In the genomic region with DNA sequence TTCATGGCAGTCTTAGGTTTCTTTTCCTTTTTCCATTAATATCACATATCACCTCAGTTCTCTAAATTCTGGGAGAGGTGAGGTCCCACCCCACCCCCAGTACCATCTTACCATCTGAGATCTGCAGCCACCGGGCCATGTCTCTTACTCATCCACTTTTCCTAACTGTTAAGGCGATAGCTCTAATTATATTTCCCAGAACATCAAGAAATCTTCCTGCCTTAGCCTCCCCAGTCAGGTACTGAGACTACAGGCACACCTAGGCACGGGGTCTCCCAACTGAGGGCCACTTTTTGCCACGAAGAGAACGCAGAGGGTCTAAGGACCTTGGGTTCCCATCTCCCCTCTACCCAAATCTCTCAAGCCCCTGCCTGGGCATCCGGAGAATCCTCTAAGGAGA, we compare ENCODE assay signal across 8 mouse cellular contexts. TPM values are rescaled to one million over a fixed set of nuclear protein-coding genes. Genes with fewer than 3 reads are reported as not detected.
DNase-seq lines count a peak whose midpoint lies in the region; ATAC-seq lines count a peak whose summit lies in the region.

No protein-coding gene starts in this region.

- H3K4me2 ChIP-seq in heart, embryonic 16.5 days (ENCODE audit: low read depth, low read length) = peak overlapping the region; percentile 92
- peak overlapping the region; percentile 58 for H3K4me2 ChIP-seq in embryonic facial prominence, embryonic 12.5 days (replicated peaks)
- peak overlapping the region; percentile 88 for H3K4me2 ChIP-seq in intestine, embryonic 15.5 days (replicated peaks)
- H3K4me2 ChIP-seq in midbrain, embryonic 13.5 days (replicated peaks) = peak overlapping the region; percentile 78

- H3K27me3 ChIP-seq in heart, embryonic 16.5 days (ENCODE audit: control insufficient read depth, insufficient read depth, low read length) = no peaks in the 10 kb centered on the region
- H3K27me3 ChIP-seq in embryonic facial prominence, embryonic 12.5 days = no peaks in the 10 kb centered on the region
- H3K27me3 ChIP-seq in intestine, embryonic 15.5 days (replicated peaks) = no peaks in the 10 kb centered on the region
- no peaks in the 10 kb centered on the region for H3K27me3 ChIP-seq in midbrain, embryonic 13.5 days

- no peak overlapping the region for H3K27ac ChIP-seq in heart, embryonic 16.5 days (ENCODE audit: low read length)
- no peak overlapping the region for H3K27ac ChIP-seq in embryonic facial prominence, embryonic 12.5 days
- no peak overlapping the region for H3K27ac ChIP-seq in intestine, embryonic 15.5 days
- H3K27ac ChIP-seq in midbrain, embryonic 13.5 days = no peak overlapping the region

- H3K9me3 ChIP-seq in heart, embryonic 16.5 days (replicated peaks; ENCODE audit: control insufficient read depth, low read length) = no peaks in the 10 kb centered on the region
- H3K9me3 ChIP-seq in embryonic facial prominence, embryonic 12.5 days = no peaks in the 10 kb centered on the region
- no peaks in the 10 kb centered on the region for H3K9me3 ChIP-seq in intestine, embryonic 15.5 days
- H3K9me3 ChIP-seq in midbrain, embryonic 13.5 days = no peaks in the 10 kb centered on the region

- H3K4me3 ChIP-seq in heart, embryonic 16.5 days (ENCODE audit: low read length) = peak overlapping the region; percentile 41
- peak overlapping the region; percentile 25; the same call in 1 of the 2 replicates for H3K4me3 ChIP-seq in embryonic facial prominence, embryonic 12.5 days
- no peak overlapping the region for H3K4me3 ChIP-seq in intestine, embryonic 15.5 days (replicated peaks)
- H3K4me3 ChIP-seq in midbrain, embryonic 13.5 days (replicated peaks) = no peak overlapping the region

- 70% methylated on average over 6 of the region's 6 CpGs for WGBS in heart, embryonic 16.5 days
- WGBS in embryonic facial prominence, embryonic 12.5 days = 80% methylated on average over 6 of the region's 6 CpGs
- 73% methylated on average over 6 of the region's 6 CpGs for WGBS in intestine, embryonic 15.5 days
- WGBS in midbrain, embryonic 13.5 days = 82% methylated on average over 6 of the region's 6 CpGs

- DNase-seq in heart, adult 8-10 months (ENCODE audit: low spot score) = no peak
- no peak for DNase-seq in adrenal gland, postnatal 14 days
- DNase-seq in embryo, embryonic 10.5 days (ENCODE audit: low spot score) = no peak
- DNase-seq in gastrocnemius, adult 18-20 months (ENCODE audit: low spot score) = no peak

- ATAC-seq in heart, embryonic 16.5 days (replicated peaks; ENCODE audit: extremely low read depth, insufficient read depth, low FRiP score) = no peak
- ATAC-seq in embryonic facial prominence, embryonic 12.5 days (ENCODE audit: insufficient number of reproducible peaks, insufficient read depth, low FRiP score, low TSS enrichment) = no peak
- no peak for ATAC-seq in intestine, embryonic 15.5 days
- no peak for ATAC-seq in midbrain, embryonic 13.5 days

- H3K4me1 ChIP-seq in heart, embryonic 16.5 days (ENCODE audit: control insufficient read depth, insufficient read depth, low read length) = peaks cover 15% of the 10 kb centered on the region
- H3K4me1 ChIP-seq in embryonic facial prominence, embryonic 12.5 days = no peaks in the 10 kb centered on the region
- peaks cover 13% of the 10 kb centered on the region for H3K4me1 ChIP-seq in intestine, embryonic 15.5 days (replicated peaks)
- H3K4me1 ChIP-seq in midbrain, embryonic 13.5 days (replicated peaks) = peaks cover 11% of the 10 kb centered on the region

- H3K36me3 ChIP-seq in heart, embryonic 16.5 days (ENCODE audit: control insufficient read depth, insufficient read depth) = peaks cover 3% of the 10 kb centered on the region; the same call in 1 of the 2 replicates
- no peaks in the 10 kb centered on the region for H3K36me3 ChIP-seq in embryonic facial prominence, embryonic 12.5 days
- H3K36me3 ChIP-seq in intestine, embryonic 15.5 days = no peaks in the 10 kb centered on the region
- H3K36me3 ChIP-seq in midbrain, embryonic 13.5 days = peaks cover 3% of the 10 kb centered on the region; the same call in 1 of the 2 replicates

- peak overlapping the region; percentile 65 for H3K9ac ChIP-seq in heart, embryonic 16.5 days (ENCODE audit: low read length)
- H3K9ac ChIP-seq in embryonic facial prominence, embryonic 12.5 days = no peak overlapping the region; the same call in 1 of the 2 replicates
- H3K9ac ChIP-seq in intestine, embryonic 15.5 days = peak overlapping the region; percentile 31; the same call in 1 of the 2 replicates
- peak overlapping the region; percentile 65; the same call in 1 of the 2 replicates for H3K9ac ChIP-seq in midbrain, embryonic 13.5 days (replicated peaks)

RNA-seq across cellular contexts. Expression of a gene that starts 0.6 kb away (rescaled TPM):
- 0.76 and 1.1 TPM in 2 replicates for polyA plus RNA-seq in heart, embryonic 16.5 days (2015; fragmentation: Nextera tagmentation; extraction: Ambion mirVana)
- total RNA-seq in heart, adult 8-10 months (2022) = 1 to 10 TPM in 1 of 4 experiments, under 1 TPM in 3; 0.69 to 1.5 (median 0.77) TPM
- polyA plus RNA-seq in embryonic facial prominence, embryonic 12.5 days (2016; fragmentation: Nextera tagmentation; extraction: Ambion mirVana) = 2.9 and 4.2 TPM in 2 replicates
- polyA plus RNA-seq in intestine, embryonic 15.5 days (2015; fragmentation: Nextera tagmentation; extraction: Ambion mirVana) = 1.1 and 1.4 TPM in 2 replicates
- polyA plus RNA-seq in midbrain, embryonic 13.5 days (2015; fragmentation: Nextera tagmentation; extraction: Ambion mirVana) = 1.8 and 2.2 TPM in 2 replicates
- 1.6 and 3.3 TPM in 2 replicates for total RNA-seq in adrenal gland, postnatal 14 days (2021)
- under 1 TPM; 0.66 TPM for total RNA-seq in gastrocnemius, adult 18-20 months (2021)

RNA-seq across cellular contexts. Expression of a gene that starts 30.4 kb away (rescaled TPM):
- polyA plus RNA-seq in heart, embryonic 16.5 days (2015; fragmentation: Nextera tagmentation; extraction: Ambion mirVana) = 14.1 and 15.0 TPM in 2 replicates
- total RNA-seq in heart, adult 8-10 months (2022) = 1 to 10 TPM; 7.1 to 9.4 (median 8.0) TPM
- 24.4 and 26.6 TPM in 2 replicates for polyA plus RNA-seq in embryonic facial prominence, embryonic 12.5 days (2016; fragmentation: Nextera tagmentation; extraction: Ambion mirVana)
- polyA plus RNA-seq in intestine, embryonic 15.5 days (2015; fragmentation: Nextera tagmentation; extraction: Ambion mirVana) = 15.3 and 15.7 TPM in 2 replicates
- polyA plus RNA-seq in midbrain, embryonic 13.5 days (2015; fragmentation: Nextera tagmentation; extraction: Ambion mirVana) = 14.9 and 17.9 TPM in 2 replicates
- total RNA-seq in adrenal gland, postnatal 14 days (2021) = 9.9 and 10.0 TPM in 2 replicates
- 1 to 10 TPM; 5.6 to 6.2 TPM for total RNA-seq in gastrocnemius, adult 18-20 months (2021)

RNA-seq across cellular contexts. Expression of a gene that starts 32.1 kb away (rescaled TPM):
- polyA plus RNA-seq in heart, embryonic 16.5 days (2015; fragmentation: Nextera tagmentation; extraction: Ambion mirVana) = 8.7 and 13.2 TPM in 2 replicates
- under 1 TPM; 0.27 to 0.95 (median 0.67) TPM for total RNA-seq in heart, adult 8-10 months (2022)
- 16.6 and 24.4 TPM in 2 replicates for polyA plus RNA-seq in embryonic facial prominence, embryonic 12.5 days (2016; fragmentation: Nextera tagmentation; extraction: Ambion mirVana)
- 8.7 and 9.7 TPM in 2 replicates for polyA plus RNA-seq in intestine, embryonic 15.5 days (2015; fragmentation: Nextera tagmentation; extraction: Ambion mirVana)
- 18.3 and 20.7 TPM in 2 replicates for polyA plus RNA-seq in midbrain, embryonic 13.5 days (2015; fragmentation: Nextera tagmentation; extraction: Ambion mirVana)
- 8.9 and 17.7 TPM in 2 replicates for total RNA-seq in adrenal gland, postnatal 14 days (2021)
- total RNA-seq in gastrocnemius, adult 18-20 months (2021) = 1 to 10 TPM in 1 of 2 experiments, under 1 TPM in 1; 0.39 to 1.1 TPM

RNA-seq across cellular contexts. Expression of a gene that starts 34.0 kb away (rescaled TPM):
- polyA plus RNA-seq in heart, embryonic 16.5 days (2015; fragmentation: Nextera tagmentation; extraction: Ambion mirVana) = 31.7 and 32.7 TPM in 2 replicates
- total RNA-seq in heart, adult 8-10 months (2022) = 10 to 100 TPM; 69.2 to 77.6 (median 75.9) TPM
- polyA plus RNA-seq in embryonic facial prominence, embryonic 12.5 days (2016; fragmentation: Nextera tagmentation; extraction: Ambion mirVana) = 27.3 and 28.1 TPM in 2 replicates
- 33.8 and 35.3 TPM in 2 replicates for polyA plus RNA-seq in intestine, embryonic 15.5 days (2015; fragmentation: Nextera tagmentation; extraction: Ambion mirVana)
- polyA plus RNA-seq in midbrain, embryonic 13.5 days (2015; fragmentation: Nextera tagmentation; extraction: Ambion mirVana) = 33.7 and 35.7 TPM in 2 replicates
- total RNA-seq in adrenal gland, postnatal 14 days (2021) = 37.4 and 39.4 TPM in 2 replicates
- 100 to 1,000 TPM; 141 to 142 TPM for total RNA-seq in gastrocnemius, adult 18-20 months (2021)

RNA-seq across cellular contexts. Expression of a gene that starts 43.6 kb away (rescaled TPM):
- 5.3 and 6.0 TPM in 2 replicates for polyA plus RNA-seq in heart, embryonic 16.5 days (2015; fragmentation: Nextera tagmentation; extraction: Ambion mirVana)
- 10 to 100 TPM; 11.2 to 12.8 (median 12.3) TPM for total RNA-seq in heart, adult 8-10 months (2022)
- 22.3 and 23.0 TPM in 2 replicates for polyA plus RNA-seq in embryonic facial prominence, embryonic 12.5 days (2016; fragmentation: Nextera tagmentation; extraction: Ambion mirVana)
- polyA plus RNA-seq in intestine, embryonic 15.5 days (2015; fragmentation: Nextera tagmentation; extraction: Ambion mirVana) = 7.7 and 9.4 TPM in 2 replicates
- 15.2 and 17.5 TPM in 2 replicates for polyA plus RNA-seq in midbrain, embryonic 13.5 days (2015; fragmentation: Nextera tagmentation; extraction: Ambion mirVana)
- 30.6 and 34.9 TPM in 2 replicates for total RNA-seq in adrenal gland, postnatal 14 days (2021)
- total RNA-seq in gastrocnemius, adult 18-20 months (2021) = 10 to 100 TPM; 11.3 to 12.0 TPM

Comparison
In these comparisons a context has a peak if more than half of its experiments do, and no peak if none do; other contexts are left out.
1. H3K4me3 ChIP-seq: peak in heart, embryonic 16.5 days (single experiment) and embryonic facial prominence, embryonic 12.5 days (single experiment); none in intestine, embryonic 15.5 days (single experiment) and midbrain, embryonic 13.5 days (single experiment).
2. Peak in every context shown above with its lines, with median percentiles within 50 percentile points of each other: H3K4me2 ChIP-seq.